Mouse (Mus musculus): ENCODE data around the gene Ush2a. TPM values are rescaled to one million over a fixed set of nuclear protein-coding genes. Genes with fewer than 3 reads are reported as not detected.

Gene Ush2a
- 0.02 TPM in 1 of 2 replicates, not detected in the other for polyA plus RNA-seq (2015; fragmentation: Nextera tagmentation; extraction: Ambion mirVana)

GRCm38 (mm10) chr1:188261903-188262682 is at the start of gene Ush2a:
Gene Ush2a (plus strand): TSS chr1:188262023.

GRCm38 (mm10) chr1:189007239-189007979 is 745.6 kb downstream of the Ush2a start, which contains the start of gene Kctd3:
Gene Kctd3 (minus strand): TSS chr1:189007841.

